Mouse (Mus musculus): ENCODE results near the gene Uckl1. TPM values are rescaled to one million over a fixed set of nuclear protein-coding genes. Genes with fewer than 3 reads are reported as not detected.

Gene Uckl1
- polyA plus RNA-seq, 1 experiment from 2014 or later: 43.5 TPM

- Histone ChIP-seq H3K4me2 (replicated peaks) (no peak overlapping the region), H3K4me1 (no peaks in the 10 kb centered on the region), H3K9ac (no peak overlapping the region), H3K27ac (no peak overlapping the region), H3K9me3 (no peaks in the 10 kb centered on the region), H3K36me3 (peaks cover 36% of the 10 kb centered on the region), H3K4me3 (no peak overlapping the region), H3K27me3 (no peaks in the 10 kb centered on the region)
- ATAC-seq (ENCODE audit: low FRiP score, low read depth): no peak
- WGBS: 92% methylated on average over 10 of the region's 10 CpGs
These were observed 14.8 kb downstream of the Uckl1 start for GRCm38 (mm10) chr2:181569856-181570255.

DNA sequence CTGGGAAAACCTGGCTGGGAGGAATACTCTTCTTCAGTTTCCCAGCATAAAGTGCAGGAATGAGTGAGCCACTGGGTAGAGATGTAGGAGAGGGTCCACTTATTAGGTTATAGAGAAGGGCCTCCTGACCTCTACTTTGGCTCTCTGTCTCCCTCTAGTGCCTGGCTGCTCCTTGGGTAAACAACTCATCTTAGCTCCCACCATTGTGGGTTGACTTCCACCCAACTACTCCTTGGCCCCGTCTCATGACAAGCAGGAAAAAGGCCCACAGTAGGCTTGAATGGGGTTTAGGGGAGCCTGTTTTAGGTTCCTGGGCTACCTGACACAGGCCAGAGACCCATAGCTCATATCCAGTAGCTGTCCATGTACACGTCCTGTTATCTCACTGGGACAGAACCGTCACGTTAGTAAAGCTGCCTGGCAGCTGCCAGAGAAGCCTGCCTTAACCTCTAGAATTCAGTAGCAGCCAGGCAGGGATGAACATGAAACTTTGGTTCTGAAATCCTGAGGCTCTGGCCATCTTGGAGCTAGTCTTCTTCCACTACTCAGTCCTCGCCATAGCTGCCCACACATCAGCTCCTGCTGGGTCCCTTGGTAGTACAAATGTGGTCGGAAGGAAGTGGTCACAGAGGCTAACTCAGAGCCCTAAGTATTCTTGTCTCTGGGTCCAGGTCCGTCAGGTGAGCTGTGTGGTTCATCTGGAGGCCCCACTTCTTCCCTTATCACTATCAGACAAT, 16.3 kb downstream of the Uckl1 start:
- H3K27me3 ChIP-seq: no peaks in the 10 kb centered on the region
- 80% methylated on average over 7 of the region's 7 CpGs for WGBS
- no peak for ATAC-seq (ENCODE audit: low FRiP score, low read depth)

GRCm38 (mm10) chr2:181567338-181567737, 17.4 kb downstream of the Uckl1 start:
- Histone ChIP-seq H3K4me1 (no peaks in the 10 kb centered on the region), H3K9ac (no peak overlapping the region)
- 79% methylated on average over 3 of the region's 3 CpGs for WGBS

More for the DNA sequence above, 16.3 kb downstream of the Uckl1 start:
- Histone ChIP-seq H3K9ac (no peak overlapping the region), H3K4me2 (replicated peaks) (no peak overlapping the region), H3K9me3 (no peaks in the 10 kb centered on the region), H3K36me3 (peaks cover 22% of the 10 kb centered on the region), H3K27ac (no peak overlapping the region), H3K4me1 (no peaks in the 10 kb centered on the region), H3K4me3 (no peak overlapping the region)

DNA sequence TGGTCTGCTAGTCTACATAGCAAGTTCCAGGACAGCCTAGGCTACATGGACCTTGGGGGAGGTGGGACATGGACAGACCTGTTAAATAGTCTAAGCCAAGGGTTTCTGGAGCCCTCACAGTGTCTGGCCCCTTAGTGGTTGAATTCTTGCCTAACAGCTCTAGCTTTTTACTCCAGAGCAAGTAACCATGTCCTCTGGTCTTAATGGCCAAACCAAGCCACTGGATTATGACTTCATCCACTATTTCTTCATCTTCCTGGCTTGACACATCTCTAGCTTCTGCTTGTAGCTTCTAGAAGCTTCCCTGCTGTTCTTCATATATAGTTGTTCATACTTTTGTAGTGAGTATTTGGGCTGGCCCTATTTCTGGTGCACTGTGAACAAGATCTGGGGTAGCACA, 30.9 kb downstream of the Uckl1 start:
- Histone ChIP-seq H3K4me1 (no peaks in the 10 kb centered on the region), H3K36me3 (peaks cover 55% of the 10 kb centered on the region), H3K27ac (no peak overlapping the region), H3K27me3 (no peaks in the 10 kb centered on the region), H3K4me3 (no peak overlapping the region), H3K4me2 (replicated peaks) (no peak overlapping the region), H3K9me3 (no peaks in the 10 kb centered on the region), H3K9ac (no peak overlapping the region)
- no peak for ATAC-seq (ENCODE audit: low FRiP score, low read depth)

More at GRCm38 (mm10) chr2:181567338-181567737, 17.4 kb downstream of the Uckl1 start:
- H3K4me3 ChIP-seq: no peak overlapping the region
- no peak overlapping the region for H3K4me2 ChIP-seq (replicated peaks)
- 0 out of 2 replicates have a peak, but pooled peaks cover 11% of the 10 kb centered on the region for H3K36me3 ChIP-seq
- no peaks in the 10 kb centered on the region for H3K27me3 ChIP-seq
- H3K27ac ChIP-seq: no peak overlapping the region
- no peak for ATAC-seq (ENCODE audit: low FRiP score, low read depth)
- no peaks in the 10 kb centered on the region for H3K9me3 ChIP-seq

DNA sequence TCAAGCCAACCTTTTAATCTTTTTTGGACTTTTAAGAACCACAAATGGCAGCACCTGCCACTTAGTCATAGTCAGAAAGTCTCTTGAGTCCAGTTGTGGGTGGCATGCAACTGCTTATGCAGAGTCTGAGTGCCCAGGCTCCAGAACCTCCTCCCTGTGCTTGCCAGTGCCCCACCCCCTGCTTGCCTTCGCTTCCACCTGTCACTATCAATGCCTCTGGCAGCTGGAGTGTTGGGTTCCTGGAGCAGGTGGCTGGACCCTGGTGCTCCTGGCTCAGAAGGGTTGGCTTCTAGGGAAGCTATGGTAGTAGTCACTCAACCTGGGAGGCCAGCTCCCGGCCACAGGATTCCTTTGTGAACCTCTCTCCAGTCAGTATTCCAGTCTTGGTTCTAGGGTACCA, 34.5 kb downstream of the Uckl1 start:
- no peaks in the 10 kb centered on the region for H3K4me1 ChIP-seq
- peaks cover 85% of the 10 kb centered on the region for H3K36me3 ChIP-seq
- H3K9me3 ChIP-seq: no peaks in the 10 kb centered on the region
- no peak overlapping the region for H3K4me3 ChIP-seq
- H3K27me3 ChIP-seq: no peaks in the 10 kb centered on the region
- no peak overlapping the region for H3K4me2 ChIP-seq (replicated peaks)
- H3K9ac ChIP-seq: no peak overlapping the region
- H3K27ac ChIP-seq: no peak overlapping the region
- 93% methylated on average over 2 of the region's 2 CpGs for WGBS
- ATAC-seq (ENCODE audit: low FRiP score, low read depth): no peak

- Histone ChIP-seq H3K36me3 (peaks cover 79% of the 10 kb centered on the region), H3K4me1 (no peaks in the 10 kb centered on the region)
- no peak for ATAC-seq (ENCODE audit: low FRiP score, low read depth)
These were observed 36.0 kb downstream of the Uckl1 start for GRCm38 (mm10) chr2:181548682-181549081.

GRCm38 (mm10) chr2:181548227-181548626, 36.5 kb downstream of the Uckl1 start:
- Histone ChIP-seq H3K9me3 (no peaks in the 10 kb centered on the region), H3K27me3 (no peaks in the 10 kb centered on the region), H3K27ac (no peak overlapping the region), H3K9ac (no peak overlapping the region), H3K4me3 (no peak overlapping the region), H3K4me2 (replicated peaks) (no peak overlapping the region), H3K4me1 (no peaks in the 10 kb centered on the region), H3K36me3 (peaks cover 75% of the 10 kb centered on the region)
- ATAC-seq (ENCODE audit: low FRiP score, low read depth): no peak
- 77% methylated on average over 1 of the region's 1 CpGs for WGBS

More at GRCm38 (mm10) chr2:181548682-181549081, 36.0 kb downstream of the Uckl1 start:
- no peak overlapping the region for H3K4me2 ChIP-seq (replicated peaks)
- H3K4me3 ChIP-seq: no peak overlapping the region
- no peak overlapping the region for H3K27ac ChIP-seq
- H3K9me3 ChIP-seq: no peaks in the 10 kb centered on the region
- no peak overlapping the region for H3K9ac ChIP-seq
- WGBS: 89% methylated on average over 5 of the region's 5 CpGs
- no peaks in the 10 kb centered on the region for H3K27me3 ChIP-seq

GRCm38 (mm10) chr2:181546142-181546541, 38.5 kb downstream of the Uckl1 start:
- H3K36me3 ChIP-seq: peaks cover 54% of the 10 kb centered on the region
- 96% methylated on average over 7 of the region's 7 CpGs for WGBS
- no peak overlapping the region for H3K4me2 ChIP-seq (replicated peaks)
- no peak for ATAC-seq (ENCODE audit: low FRiP score, low read depth)
- no peaks in the 10 kb centered on the region for H3K27me3 ChIP-seq
- no peaks in the 10 kb centered on the region for H3K4me1 ChIP-seq
- no peak overlapping the region for H3K4me3 ChIP-seq
- no peak overlapping the region for H3K27ac ChIP-seq
- H3K9ac ChIP-seq: no peak overlapping the region
- H3K9me3 ChIP-seq: no peaks in the 10 kb centered on the region

GRCm38 (mm10) chr2:181541761-181542380, 42.8 kb downstream of the Uckl1 start:
- no peak for ATAC-seq (ENCODE audit: low FRiP score, low read depth)
- no peak overlapping the region for H3K4me2 ChIP-seq (replicated peaks)
- H3K9me3 ChIP-seq: no peaks in the 10 kb centered on the region
- peaks cover 7% of the 10 kb centered on the region for H3K4me1 ChIP-seq
- H3K9ac ChIP-seq: no peak overlapping the region
- no peaks in the 10 kb centered on the region for H3K27me3 ChIP-seq
- H3K36me3 ChIP-seq: peaks cover 12% of the 10 kb centered on the region
- H3K27ac ChIP-seq: no peak overlapping the region
- no peak overlapping the region for H3K4me3 ChIP-seq
- WGBS: 87% methylated on average over 6 of the region's 6 CpGs

DNA sequence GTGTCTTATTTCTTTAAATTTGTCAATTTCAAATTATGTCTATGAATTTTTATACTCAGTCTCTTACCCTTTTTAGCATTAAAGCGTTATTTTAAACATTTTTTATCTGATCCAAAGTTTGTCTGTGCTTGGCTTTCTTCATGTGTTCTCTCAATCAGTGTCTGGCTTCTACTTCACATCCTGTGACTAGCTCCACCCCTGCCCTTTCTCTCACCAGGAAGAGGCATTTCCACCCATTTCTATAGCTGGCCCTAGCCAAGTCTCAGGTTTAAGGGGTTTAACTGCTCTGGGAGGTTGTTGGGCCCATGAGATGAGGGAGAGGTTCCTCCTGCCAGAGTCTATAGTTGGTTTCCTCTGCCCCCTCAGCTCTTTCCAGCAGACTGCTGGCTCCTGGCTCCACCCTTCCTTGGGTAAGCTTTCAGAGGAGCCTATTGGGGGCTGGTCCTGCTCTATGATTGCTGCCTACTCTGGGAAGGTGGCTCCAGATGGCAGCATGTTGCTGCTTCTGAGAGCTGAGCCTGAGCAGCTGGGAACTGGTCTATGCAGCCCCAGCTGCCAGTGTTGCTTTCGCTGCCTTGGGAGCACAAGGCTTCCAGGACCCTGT, 47.1 kb downstream of the Uckl1 start:
- H3K27ac ChIP-seq: 0 out of 2 replicates have a peak overlapping the region, but pooled peaks have one; percentile 48
- H3K9me3 ChIP-seq: no peaks in the 10 kb centered on the region
- H3K4me3 ChIP-seq: no peak overlapping the region
- no peak overlapping the region for H3K9ac ChIP-seq
- WGBS: 85% methylated on average over 2 of the region's 2 CpGs
- peaks cover 2% of the 10 kb centered on the region for H3K36me3 ChIP-seq
- H3K4me2 ChIP-seq (replicated peaks): no peak overlapping the region
- no peaks in the 10 kb centered on the region for H3K27me3 ChIP-seq
- peaks cover 7% of the 10 kb centered on the region for H3K4me1 ChIP-seq
- peak; percentile 71 for ATAC-seq (ENCODE audit: low FRiP score, low read depth)

DNA sequence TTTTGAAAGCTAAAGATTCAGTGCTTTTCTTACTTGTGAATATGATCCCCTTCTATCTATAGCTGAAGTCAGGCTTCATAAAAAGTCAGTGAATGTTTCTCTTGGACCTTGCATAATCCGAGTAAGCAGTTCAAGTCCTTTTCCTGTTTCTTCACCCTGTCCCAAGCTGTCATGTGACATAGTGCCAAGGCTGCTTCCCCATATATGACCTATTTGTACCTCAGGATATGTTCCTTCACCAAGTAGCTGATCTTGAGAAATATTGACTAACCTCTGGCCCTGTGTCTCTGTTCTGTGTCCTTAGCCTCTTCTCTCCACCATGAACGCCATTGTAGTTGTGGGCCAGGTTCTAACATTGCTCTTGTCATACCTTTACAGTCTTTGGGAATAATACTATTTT, 48.3 kb downstream of the Uckl1 start:
- Histone ChIP-seq H3K4me2 (replicated peaks) (no peak overlapping the region), H3K27me3 (no peaks in the 10 kb centered on the region), H3K4me1 (peaks cover 7% of the 10 kb centered on the region), H3K9me3 (peaks cover 8% of the 10 kb centered on the region; the same call in 1 of the 2 replicates), H3K36me3 (peaks cover 13% of the 10 kb centered on the region), H3K27ac (no peak overlapping the region), H3K9ac (no peak overlapping the region), H3K4me3 (no peak overlapping the region)
- 92% methylated on average over 2 of the region's 2 CpGs for WGBS
- no peak for ATAC-seq (ENCODE audit: low FRiP score, low read depth)

DNA sequence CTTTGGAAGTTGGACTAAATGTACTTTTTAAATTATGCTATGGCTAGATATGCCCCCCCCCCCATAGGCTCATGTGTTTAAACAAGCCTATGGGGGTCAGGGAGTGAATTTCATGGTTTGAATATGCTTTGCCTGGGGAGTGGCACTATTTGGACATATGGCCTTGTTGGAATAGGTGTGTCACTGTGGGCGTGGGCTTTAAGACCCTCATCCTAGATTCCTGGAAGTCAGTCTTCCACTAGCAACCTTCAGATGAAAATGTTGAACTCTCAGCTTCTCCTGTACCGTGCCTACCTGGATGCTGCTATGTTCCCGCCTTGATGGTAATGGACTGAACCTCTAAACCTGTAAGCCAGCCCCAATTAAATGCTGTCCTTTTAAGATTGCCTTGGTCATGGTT, 52.1 kb downstream of the Uckl1 start:
- Histone ChIP-seq H3K4me2 (replicated peaks) (no peak overlapping the region), H3K36me3 (peaks cover 45% of the 10 kb centered on the region), H3K4me1 (peaks cover 2% of the 10 kb centered on the region), H3K9ac (no peak overlapping the region), H3K4me3 (no peak overlapping the region), H3K9me3 (peaks cover 24% of the 10 kb centered on the region; the same call in 1 of the 2 replicates), H3K27ac (no peak overlapping the region), H3K27me3 (no peaks in the 10 kb centered on the region)
- ATAC-seq (ENCODE audit: low FRiP score, low read depth): no peak
- 97% methylated on average over 3 of the region's 3 CpGs for WGBS

Measured in limb, embryonic 13.5 days (tissue).